Mouse (Mus musculus) G1E (cell line): ENCODE measurements around the gene Elk1.

ENCODE experiments used
- CTCF ChIP-seq: IDR thresholded peaks from 2 replicates; pipeline ENCODE4 v1.5.1; 2012; ENCODE audit warnings: low read depth, low read length, inconsistent platforms, mixed read lengths
- GATA1 ChIP-seq: IDR thresholded peaks from 2 replicates; pipeline ENCODE4 v1.6.1; 2012; ENCODE audit warnings: borderline replicate concordance, low read length, inconsistent platforms, mixed read lengths

- TF ChIP-seq CTCF: no peak
- no peak for TF ChIP-seq GATA1
These were observed 29.0 kb downstream of the Elk1 start for GRCm38 (mm10) chrX:20921366-20921765.
